Mouse (Mus musculus) intestine, embryonic 14.5 days (tissue): ENCODE measurements at regions not wholly inside any gene's neighbourhood (a gene's known extent, or its start where the extent isn't known, plus 50 kb on each side); places are given as distances from the start of the nearest gene placed in this dataset.

Source experiments
- ATAC-seq: fragments of 200-750 bp; cut with Nextera tagmentation; replicated peaks from 2 replicates; pipeline ENCODE4 v1.8.0; 2017; ENCODE audit warnings: low read depth, moderate number of reproducible peaks, moderate TSS enrichment, moderate library complexity; ENCODE audit not compliant: low FRiP score, low TSS enrichment
- DNase-seq: peaks from one replicate; pipeline ENCODE4 v3.0.0-alpha.2; 2018; ENCODE audit warnings: low spot score
- H3K27ac ChIP-seq: fragments of 300-500 bp; sonication (generic); 2 replicates; pipeline ENCODE4 v1.5.1; 2014; ENCODE audit warnings: low read depth, mild to moderate bottlenecking, control low read depth
- H3K27me3 ChIP-seq: fragments of 300-500 bp; sonication (generic); replicated peaks from 2 replicates; pipeline ENCODE4 v1.6.1; 2014; ENCODE audit warnings: low read length, control low read depth; ENCODE audit not compliant: control insufficient read depth, insufficient read depth
- H3K36me3 ChIP-seq: fragments of 300-500 bp; sonication (generic); 2 replicates; pipeline ENCODE4 v1.6.1; 2014; ENCODE audit warnings: low read length, control low read depth; ENCODE audit not compliant: control insufficient read depth, insufficient read depth
- H3K4me1 ChIP-seq: fragments of 300-500 bp; sonication (generic); replicated peaks from 2 replicates; pipeline ENCODE4 v1.6.1; 2014; ENCODE audit warnings: low read length, control low read depth, mixed read lengths; ENCODE audit not compliant: control insufficient read depth, insufficient read depth
- H3K4me2 ChIP-seq: fragments of 300-500 bp; sonication (generic); 2 replicates; pipeline ENCODE4 v1.6.1; 2014; ENCODE audit warnings: low read length
- H3K4me3 ChIP-seq: fragments of 300-500 bp; sonication (generic); 2 replicates; pipeline ENCODE4 v1.5.1; 2014; ENCODE audit warnings: low read depth, low read length, control low read depth, mixed read lengths
- H3K9ac ChIP-seq: fragments of 300-500 bp; sonication (generic); 2 replicates; pipeline ENCODE4 v1.6.1; 2014; ENCODE audit warnings: mild to moderate bottlenecking, low read length
- H3K9me3 ChIP-seq: fragments of 300-500 bp; sonication (generic); 2 replicates; pipeline ENCODE4 v1.6.1; 2016; ENCODE audit warnings: low read length, control low read depth; ENCODE audit not compliant: control insufficient read depth
- WGBS: fragments of 180-500 bp; shearing (Covaris S2); extraction: QIAGEN DNeasy Blood & Tissue Kit; methylation state at CpG from one replicate; pipeline ENCODE4 v1.1.7; 2014; 5-methylcytosine and 5-hydroxymethylcytosine counted together

DNA sequence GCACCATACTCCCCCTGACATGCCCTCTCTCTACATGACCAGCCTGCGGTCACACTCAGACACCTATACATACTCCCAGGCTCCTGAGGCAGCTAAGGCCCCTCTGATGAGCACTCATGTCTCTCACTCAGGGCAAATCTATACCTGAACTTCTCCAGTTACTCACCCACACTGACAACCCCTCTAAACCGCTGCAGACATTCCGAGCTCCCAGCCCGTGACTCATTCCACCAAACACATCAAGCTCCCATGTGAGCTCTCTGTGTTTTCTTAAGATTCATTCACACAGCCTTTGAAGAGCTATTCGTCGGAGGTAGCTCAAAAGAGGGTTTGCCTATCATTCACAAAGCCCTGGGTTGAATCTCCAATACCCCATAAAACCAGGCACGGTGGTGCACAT is 75.1 kb upstream of the Nectin1 start:
- no peak overlapping the region for H3K4me2 ChIP-seq
- WGBS = 66% methylated on average over 7 of the region's 7 CpGs
- H3K27me3 ChIP-seq = no peaks in the 10 kb centered on the region
- no peaks in the 10 kb centered on the region for H3K36me3 ChIP-seq
- no peak overlapping the region for H3K27ac ChIP-seq
- H3K4me3 ChIP-seq = no peak overlapping the region
- no peaks in the 10 kb centered on the region for H3K4me1 ChIP-seq
- H3K9ac ChIP-seq = no peak overlapping the region
- ATAC-seq = no peak
- H3K9me3 ChIP-seq = no peaks in the 10 kb centered on the region
- no peak for DNase-seq

- no peak overlapping the region for H3K27ac ChIP-seq
These were observed 73.2 kb upstream of the Nectin1 start for GRCm38 (mm10) chr9:43670563-43670962.

GRCm38 (mm10) chr9:43673171-43673680 is 70.6 kb upstream of the Nectin1 start:
- H3K9ac ChIP-seq = no peak overlapping the region
- no peak overlapping the region for H3K4me3 ChIP-seq
- DNase-seq = no peak
- no peak for ATAC-seq
- H3K9me3 ChIP-seq = no peaks in the 10 kb centered on the region
- H3K27ac ChIP-seq = no peak overlapping the region
- H3K36me3 ChIP-seq = no peaks in the 10 kb centered on the region
- no peak overlapping the region for H3K4me2 ChIP-seq
- H3K27me3 ChIP-seq = no peaks in the 10 kb centered on the region
- no peaks in the 10 kb centered on the region for H3K4me1 ChIP-seq
- 45% methylated on average over 4 of the region's 4 CpGs for WGBS

More at GRCm38 (mm10) chr9:43670563-43670962, 73.2 kb upstream of the Nectin1 start:
- no peak overlapping the region for H3K4me3 ChIP-seq
- no peak overlapping the region for H3K9ac ChIP-seq
- no peak overlapping the region for H3K4me2 ChIP-seq
- no peaks in the 10 kb centered on the region for H3K36me3 ChIP-seq
- no peaks in the 10 kb centered on the region for H3K4me1 ChIP-seq
- no peaks in the 10 kb centered on the region for H3K27me3 ChIP-seq
- ATAC-seq (no peak), DNase-seq (no peak)
- 68% methylated on average over 5 of the region's 5 CpGs for WGBS
- H3K9me3 ChIP-seq = no peaks in the 10 kb centered on the region

DNA sequence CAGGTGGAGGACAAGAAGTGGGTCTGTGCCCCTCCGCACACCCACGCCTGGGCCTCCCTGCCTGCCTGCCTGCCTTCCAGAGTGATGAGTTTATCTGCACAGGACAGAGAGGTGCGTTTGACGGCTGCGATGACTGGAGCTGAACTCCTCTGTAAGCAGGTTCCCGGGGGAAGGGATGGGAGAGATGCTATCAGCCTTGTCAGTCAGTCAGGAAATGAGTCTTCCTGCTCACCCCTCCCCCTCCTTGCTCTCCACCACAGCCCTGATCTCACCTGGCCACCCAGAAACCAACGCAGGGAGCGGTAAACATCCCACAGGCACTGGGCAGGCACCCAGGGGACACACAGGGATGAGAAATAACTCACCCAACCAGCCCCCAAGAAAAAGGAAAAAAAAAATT is 69.5 kb upstream of the Nectin1 start:
- ATAC-seq = no peak

GRCm38 (mm10) chr9:43676011-43676410 is 67.8 kb upstream of the Nectin1 start:
- WGBS = 67% methylated on average over 2 of the region's 2 CpGs
- no peak overlapping the region for H3K4me3 ChIP-seq
- no peak overlapping the region for H3K4me2 ChIP-seq
- ATAC-seq = no peak
- no peak overlapping the region for H3K9ac ChIP-seq
- H3K27ac ChIP-seq = no peak overlapping the region
- no peaks in the 10 kb centered on the region for H3K9me3 ChIP-seq
- no peak for DNase-seq
- H3K27me3 ChIP-seq = no peaks in the 10 kb centered on the region
- no peaks in the 10 kb centered on the region for H3K36me3 ChIP-seq
- H3K4me1 ChIP-seq = no peaks in the 10 kb centered on the region

More for the DNA sequence above, 69.5 kb upstream of the Nectin1 start:
- Histone ChIP-seq H3K4me3 (no peak overlapping the region), H3K27ac (no peak overlapping the region), H3K27me3 (no peaks in the 10 kb centered on the region), H3K4me2 (no peak overlapping the region), H3K9me3 (no peaks in the 10 kb centered on the region), H3K4me1 (no peaks in the 10 kb centered on the region), H3K9ac (no peak overlapping the region), H3K36me3 (no peaks in the 10 kb centered on the region)
- DNase-seq = no peak
- 23% methylated on average over 8 of the region's 8 CpGs for WGBS

DNA sequence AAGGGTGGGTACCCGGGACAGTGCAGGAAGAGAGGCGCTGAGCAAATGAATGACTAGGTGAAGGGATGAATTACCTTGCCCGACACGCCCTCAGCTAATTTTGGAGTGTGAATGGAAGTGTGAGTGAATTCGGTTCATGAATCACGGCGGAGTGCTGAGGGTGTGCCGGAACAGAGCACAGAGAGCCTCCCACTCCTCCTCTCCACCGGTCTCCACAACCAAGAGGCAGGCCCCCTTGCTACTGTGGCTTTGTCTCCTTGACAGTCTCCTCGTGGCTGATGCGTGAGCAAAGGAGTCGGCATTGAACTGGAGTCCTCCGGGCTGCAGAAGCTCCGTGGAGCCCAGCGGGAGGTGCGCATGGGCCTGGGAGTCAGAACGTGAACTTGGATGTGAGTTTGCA is 64.5 kb upstream of the Nectin1 start:
- Histone ChIP-seq H3K36me3 (no peaks in the 10 kb centered on the region), H3K4me3 (no peak overlapping the region), H3K9me3 (no peaks in the 10 kb centered on the region), H3K4me1 (no peaks in the 10 kb centered on the region), H3K4me2 (no peak overlapping the region), H3K9ac (no peak overlapping the region), H3K27me3 (no peaks in the 10 kb centered on the region), H3K27ac (no peak overlapping the region)
- WGBS = 44% methylated on average over 17 of the region's 17 CpGs
- DNase-seq (no peak), ATAC-seq (no peak)

DNA sequence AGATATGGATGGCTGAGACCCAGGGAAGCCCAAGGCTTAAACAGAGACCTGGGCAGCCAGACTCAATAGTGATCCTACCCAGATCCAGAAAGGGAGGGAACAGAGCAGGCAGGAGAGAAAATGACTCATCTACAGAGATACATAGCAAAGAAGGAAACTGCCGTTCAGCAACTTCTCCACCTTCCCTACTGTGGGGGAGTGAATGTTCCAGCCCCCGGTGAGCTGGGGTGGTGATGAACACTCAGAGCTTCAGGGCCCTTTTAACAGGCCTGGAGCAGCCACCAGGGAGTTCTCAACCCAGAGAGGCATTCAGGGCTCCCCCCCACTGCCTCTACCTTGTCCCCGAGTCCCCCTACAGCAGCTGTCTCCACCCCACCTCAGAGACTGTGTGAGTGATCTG is 62.5 kb upstream of the Nectin1 start:
- WGBS = 41% methylated on average over 3 of the region's 3 CpGs
- H3K27me3 ChIP-seq = no peaks in the 10 kb centered on the region
- no peaks in the 10 kb centered on the region for H3K36me3 ChIP-seq
- H3K4me2 ChIP-seq = no peak overlapping the region
- DNase-seq (no peak), ATAC-seq (no peak)
- no peak overlapping the region for H3K9ac ChIP-seq
- no peak overlapping the region for H3K27ac ChIP-seq
- H3K4me3 ChIP-seq = no peak overlapping the region
- H3K9me3 ChIP-seq = no peaks in the 10 kb centered on the region
- H3K4me1 ChIP-seq = no peaks in the 10 kb centered on the region

DNA sequence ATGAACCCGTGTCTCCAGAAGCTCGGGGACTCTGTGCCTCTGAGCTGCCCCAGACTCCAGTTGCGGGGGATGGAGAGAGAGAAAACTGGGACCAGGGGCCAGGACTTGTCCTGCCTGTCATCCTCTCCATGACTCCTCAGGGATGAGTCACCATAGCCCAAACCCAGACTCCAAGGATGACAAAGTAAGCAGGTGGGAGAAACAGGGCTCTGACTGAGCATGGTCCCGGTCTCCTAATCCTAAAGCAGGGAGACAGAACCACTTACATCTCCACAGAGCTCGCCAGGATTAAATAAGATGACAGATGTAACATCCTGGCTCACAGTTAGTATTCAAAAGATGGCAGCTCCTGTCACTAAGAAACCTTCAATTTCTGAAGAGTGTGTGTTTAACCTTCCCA is 61.7 kb upstream of the Nectin1 start:
- ATAC-seq (no peak), DNase-seq (no peak)
- 61% methylated on average over 5 of the region's 5 CpGs for WGBS
- Histone ChIP-seq H3K36me3 (no peaks in the 10 kb centered on the region), H3K27ac (no peak overlapping the region), H3K9ac (no peak overlapping the region), H3K4me1 (no peaks in the 10 kb centered on the region), H3K4me3 (no peak overlapping the region), H3K9me3 (no peaks in the 10 kb centered on the region), H3K27me3 (no peaks in the 10 kb centered on the region), H3K4me2 (no peak overlapping the region)

DNA sequence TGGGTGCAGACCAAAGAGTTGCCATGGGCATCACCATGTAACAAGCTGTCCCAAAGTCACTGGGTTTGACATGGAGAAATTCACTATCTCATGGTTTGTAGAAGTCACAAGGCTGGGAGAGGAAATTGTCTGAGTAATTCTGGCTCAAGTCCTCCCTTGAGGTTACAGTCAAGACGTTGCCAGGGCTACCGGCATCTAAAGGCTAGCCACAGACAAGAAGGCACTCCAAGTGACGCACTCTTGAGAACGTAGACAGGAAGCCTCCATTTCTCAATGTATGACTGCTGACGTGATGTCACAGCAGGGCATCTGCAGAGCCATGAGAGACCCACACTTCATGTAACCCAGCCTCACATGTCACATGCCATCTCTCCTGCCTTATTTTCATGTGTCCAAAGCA is 59.2 kb upstream of the Nectin1 start:
- no peaks in the 10 kb centered on the region for H3K27me3 ChIP-seq
- H3K4me2 ChIP-seq = no peak overlapping the region
- H3K27ac ChIP-seq = no peak overlapping the region
- no peaks in the 10 kb centered on the region for H3K9me3 ChIP-seq
- WGBS = 83% methylated on average over 5 of the region's 5 CpGs
- H3K36me3 ChIP-seq = no peaks in the 10 kb centered on the region
- DNase-seq (no peak), ATAC-seq (no peak)
- no peak overlapping the region for H3K4me3 ChIP-seq
- H3K9ac ChIP-seq = no peak overlapping the region
- no peaks in the 10 kb centered on the region for H3K4me1 ChIP-seq
